Mouse (Mus musculus) gonadal fat pad, adult 2 months (tissue): Measurements from ENCODE around the gene Sh3rf1. TPM values are rescaled to one million over a fixed set of nuclear protein-coding genes. Genes with fewer than 3 reads are reported as not detected.
"Not testable (repeated sequence)": the region's sequence is repeated elsewhere in the genome, so short reads cannot be mapped to it uniquely, and the experiment has no call there.

Experiments used
- DNase-seq: peaks from one replicate; pipeline ENCODE4 v3.0.0-alpha.2; 2012; ENCODE audit warnings: low read depth
- polyA plus RNA-seq: library from polyadenylated mRNA; depleted of rRNA; stranded (reverse); fragments of >200 nt; gene quantifications from 2 replicates; pipeline ENCODE4 v1.2.3, GENCODE M21; 2012

The Sh3rf1 gene
- polyA plus RNA-seq, 1 experiment = 12.7 TPM

GRCm38 (mm10) chr8:61362301-61362913 is 138.7 kb downstream of the Sh3rf1 start:
- DNase-seq = no peak

- no peak for DNase-seq
These were observed 149.6 kb downstream of the Sh3rf1 start for GRCm38 (mm10) chr8:61373303-61373702.

- no peak for DNase-seq
These were observed 150.5 kb downstream of the Sh3rf1 start for GRCm38 (mm10) chr8:61374059-61374755.

- DNase-seq = no peak
These were observed 151.5 kb downstream of the Sh3rf1 start for GRCm38 (mm10) chr8:61375205-61375604.

- DNase-seq = no peak
These were observed 155.4 kb downstream of the Sh3rf1 start for GRCm38 (mm10) chr8:61378847-61379698.

GRCm38 (mm10) chr8:61384536-61384935 is 160.9 kb downstream of the Sh3rf1 start:
- DNase-seq = no peak

GRCm38 (mm10) chr8:61385502-61386191 is 162.0 kb downstream of the Sh3rf1 start:
- DNase-seq = no peak

- DNase-seq = no peak
These were observed 163.0 kb downstream of the Sh3rf1 start for GRCm38 (mm10) chr8:61386645-61387044.

- DNase-seq = no peak
These were observed 163.9 kb downstream of the Sh3rf1 start for GRCm38 (mm10) chr8:61387501-61387963.

GRCm38 (mm10) chr8:61388341-61388740 is 164.7 kb downstream of the Sh3rf1 start:
- DNase-seq = no peak

GRCm38 (mm10) chr8:61390307-61391057 is 166.8 kb downstream of the Sh3rf1 start:
- DNase-seq = no peak

GRCm38 (mm10) chr8:61391058-61391434 is 167.4 kb downstream of the Sh3rf1 start:
- DNase-seq = no peak

- DNase-seq = no peak
These were observed 173.5 kb downstream of the Sh3rf1 start for GRCm38 (mm10) chr8:61397139-61397538.

GRCm38 (mm10) chr8:61397755-61398154 is 174.1 kb downstream of the Sh3rf1 start:
- DNase-seq = peak; percentile 70

- DNase-seq = no peak
These were observed 179.2 kb downstream of the Sh3rf1 start for GRCm38 (mm10) chr8:61402861-61403260.

GRCm38 (mm10) chr8:61403266-61404177 is 179.8 kb downstream of the Sh3rf1 start:
- DNase-seq = no peak

GRCm38 (mm10) chr8:61404178-61404560 is 180.5 kb downstream of the Sh3rf1 start:
- peak; percentile 30 for DNase-seq

- DNase-seq = no peak
These were observed 185.4 kb downstream of the Sh3rf1 start for GRCm38 (mm10) chr8:61409081-61409480.

- DNase-seq = not testable (repeated sequence)
These were observed 186.0 kb downstream of the Sh3rf1 start for GRCm38 (mm10) chr8:61409712-61410111.

- no peak for DNase-seq
These were observed 195.8 kb downstream of the Sh3rf1 start for GRCm38 (mm10) chr8:61419521-61419920.
